Mouse (Mus musculus) thymus, adult 2 months (tissue): ENCODE results near the gene Mtfr1l. TPM values are rescaled to one million over a fixed set of nuclear protein-coding genes. Genes with fewer than 3 reads are reported as not detected.

ENCODE experiments used
- DNase-seq: peaks from one replicate; pipeline ENCODE4 v3.0.0; 2021
- H3K27ac ChIP-seq: fragments of 200-500 bp; 2 replicates; pipeline ENCODE4 v1.5.1; 2012; ENCODE audit warnings: low read length, control low read depth; ENCODE audit not compliant: control insufficient read depth, insufficient read depth
- H3K27me3 ChIP-seq: fragments of 200-500 bp; 2 replicates; pipeline ENCODE4 v1.6.1; 2012; ENCODE audit warnings: mild to moderate bottlenecking, low read length, moderate library complexity, mixed read lengths; ENCODE audit not compliant: control insufficient read depth, insufficient read depth
- H3K36me3 ChIP-seq: fragments of 200-500 bp; 2 replicates; pipeline ENCODE4 v1.6.1; 2012; ENCODE audit warnings: mild to moderate bottlenecking, low read length, moderate library complexity; ENCODE audit not compliant: control insufficient read depth, insufficient read depth
- H3K4me1 ChIP-seq: fragments of 200-500 bp; replicated peaks from 2 replicates; pipeline ENCODE4 v1.6.1; 2012; ENCODE audit warnings: low read length; ENCODE audit not compliant: control insufficient read depth, insufficient read depth
- H3K4me3 ChIP-seq: fragments of 200-500 bp; 2 replicates; pipeline ENCODE4 v1.5.1; 2012; ENCODE audit warnings: mild to moderate bottlenecking, low read length, control low read depth, moderate library complexity; ENCODE audit not compliant: control insufficient read depth, insufficient read depth
- CTCF ChIP-seq: fragments of 200-500 bp; IDR thresholded peaks from 2 replicates; pipeline ENCODE4 v1.5.1; 2012; ENCODE audit warnings: mild to moderate bottlenecking, control low read depth, low read length, moderate library complexity, borderline replicate concordance; ENCODE audit not compliant: control insufficient read depth, poor library complexity, insufficient read depth; ENCODE audit errors: extremely low read depth
- POLR2A ChIP-seq: fragments of 200-500 bp; IDR thresholded peaks from 2 replicates; pipeline ENCODE4 v1.6.1; 2012; ENCODE audit warnings: mild to moderate bottlenecking, low read length, control low read depth, moderate library complexity; ENCODE audit not compliant: control insufficient read depth, poor library complexity, insufficient read depth; ENCODE audit errors: extremely low read depth
- WGBS: fragments of 180-500 bp; shearing (Covaris S2); methylation state at CpG from one replicate; pipeline ENCODE4 v1.1.7; 2018; 5-methylcytosine and 5-hydroxymethylcytosine counted together
- polyA plus RNA-seq: library from polyadenylated mRNA; depleted of rRNA; stranded (reverse); fragments of >200 nt; gene quantifications from 2 replicates; pipeline ENCODE4 v1.2.3, GENCODE M21; 2012

Gene Mtfr1l
- polyA plus RNA-seq, 1 experiment: 77.3 TPM

DNA sequence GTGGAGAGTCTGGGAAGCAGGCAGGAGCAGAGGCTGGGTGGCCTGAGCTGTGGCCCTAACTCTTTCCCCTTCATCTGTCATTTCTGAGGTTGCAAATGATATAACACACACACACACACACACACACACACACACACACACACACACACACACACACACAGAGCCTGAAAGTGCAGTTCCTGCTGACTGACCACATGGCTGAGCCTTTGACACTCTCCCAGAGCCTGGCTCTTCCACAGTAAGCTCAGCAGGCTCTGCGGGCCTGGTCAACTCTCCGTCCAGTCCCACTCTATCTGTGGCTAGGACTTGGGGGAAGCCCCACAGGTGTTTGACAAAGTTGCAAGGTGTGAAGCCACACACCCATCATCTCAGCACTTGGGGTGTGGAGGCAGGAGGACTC, 42.1 kb upstream of the Mtfr1l start:
- H3K36me3 ChIP-seq: no peaks in the 10 kb centered on the region
- no peak overlapping the region for H3K4me3 ChIP-seq
- WGBS: 94% methylated on average over 2 of the region's 2 CpGs
- no peak overlapping the region for H3K27ac ChIP-seq
- no peaks in the 10 kb centered on the region for H3K27me3 ChIP-seq
- no peaks in the 10 kb centered on the region for H3K4me1 ChIP-seq
- DNase-seq: no peak
- no peak for TF ChIP-seq CTCF
- TF ChIP-seq POLR2A: no peak

DNA sequence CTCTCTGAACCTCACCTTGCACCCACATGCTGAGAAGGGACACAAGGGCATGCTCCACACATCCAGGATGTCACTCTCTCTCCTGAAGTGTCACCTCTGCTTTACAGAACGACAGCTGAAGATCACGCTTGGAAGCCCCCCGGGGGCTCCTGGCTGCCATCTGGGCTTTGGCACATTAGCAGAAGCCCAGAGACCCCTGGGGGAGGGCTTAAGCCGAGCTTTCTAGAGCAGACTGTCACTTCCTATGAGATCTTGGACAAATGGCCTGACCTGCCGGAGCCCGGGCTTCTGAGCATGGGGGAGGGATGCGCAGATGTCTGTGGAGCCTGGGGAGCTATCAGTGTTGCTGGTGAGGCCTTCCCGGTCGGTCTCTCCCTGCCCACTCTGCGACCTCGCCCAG, 40.3 kb upstream of the Mtfr1l start:
- no peaks in the 10 kb centered on the region for H3K4me1 ChIP-seq
- no peaks in the 10 kb centered on the region for H3K27me3 ChIP-seq
- H3K27ac ChIP-seq: no peak overlapping the region
- no peak for DNase-seq
- H3K36me3 ChIP-seq: no peaks in the 10 kb centered on the region
- 94% methylated on average over 11 of the region's 11 CpGs for WGBS
- no peak overlapping the region for H3K4me3 ChIP-seq
- TF ChIP-seq CTCF (no peak), POLR2A (no peak)

DNA sequence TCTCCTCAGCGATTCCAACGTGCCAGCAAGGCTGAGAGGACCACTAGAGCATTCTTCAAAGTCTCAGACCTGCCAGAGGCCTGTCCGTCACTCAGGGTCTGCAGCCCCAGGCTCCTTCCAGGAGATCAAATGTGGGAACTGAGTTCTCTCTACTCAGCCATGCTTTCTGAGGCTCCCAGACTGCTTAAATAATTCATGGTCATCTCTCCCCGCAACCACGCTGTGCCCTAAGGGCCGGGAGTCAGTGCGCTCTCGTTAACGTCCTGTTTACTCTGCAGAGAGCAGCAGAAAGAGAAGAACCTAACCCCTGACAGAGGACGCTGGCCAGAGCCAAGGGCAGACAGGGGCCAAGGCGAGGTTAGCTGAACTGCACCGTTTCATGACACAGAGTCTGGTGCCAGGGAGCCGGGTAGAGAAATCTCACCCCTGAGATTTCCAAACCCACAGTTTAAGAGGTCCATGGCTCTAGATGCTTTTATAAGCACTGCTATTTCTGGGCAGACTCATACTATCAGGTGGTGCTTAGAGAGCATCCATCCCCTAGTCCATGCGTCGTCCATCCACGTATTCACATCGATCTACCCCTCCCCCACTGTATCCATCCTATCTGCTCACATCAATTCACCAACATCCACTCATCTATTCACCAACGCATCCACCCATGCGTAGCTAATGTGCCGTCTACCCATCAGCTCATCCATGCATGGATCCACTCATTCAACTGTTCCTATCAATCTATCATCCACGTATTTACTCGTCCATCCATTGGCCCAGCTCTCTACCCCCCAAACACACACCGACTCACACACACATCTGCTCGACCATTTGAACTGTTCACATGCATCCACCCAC, 37.5 kb upstream of the Mtfr1l start:
- H3K4me1 ChIP-seq: no peaks in the 10 kb centered on the region
- H3K27ac ChIP-seq: no peak overlapping the region
- DNase-seq: no peak
- no peaks in the 10 kb centered on the region for H3K36me3 ChIP-seq
- WGBS: 94% methylated on average over 24 of the region's 24 CpGs
- no peak for TF ChIP-seq CTCF
- TF ChIP-seq POLR2A: no peak
- H3K4me3 ChIP-seq: no peak overlapping the region
- H3K27me3 ChIP-seq: no peaks in the 10 kb centered on the region

DNA sequence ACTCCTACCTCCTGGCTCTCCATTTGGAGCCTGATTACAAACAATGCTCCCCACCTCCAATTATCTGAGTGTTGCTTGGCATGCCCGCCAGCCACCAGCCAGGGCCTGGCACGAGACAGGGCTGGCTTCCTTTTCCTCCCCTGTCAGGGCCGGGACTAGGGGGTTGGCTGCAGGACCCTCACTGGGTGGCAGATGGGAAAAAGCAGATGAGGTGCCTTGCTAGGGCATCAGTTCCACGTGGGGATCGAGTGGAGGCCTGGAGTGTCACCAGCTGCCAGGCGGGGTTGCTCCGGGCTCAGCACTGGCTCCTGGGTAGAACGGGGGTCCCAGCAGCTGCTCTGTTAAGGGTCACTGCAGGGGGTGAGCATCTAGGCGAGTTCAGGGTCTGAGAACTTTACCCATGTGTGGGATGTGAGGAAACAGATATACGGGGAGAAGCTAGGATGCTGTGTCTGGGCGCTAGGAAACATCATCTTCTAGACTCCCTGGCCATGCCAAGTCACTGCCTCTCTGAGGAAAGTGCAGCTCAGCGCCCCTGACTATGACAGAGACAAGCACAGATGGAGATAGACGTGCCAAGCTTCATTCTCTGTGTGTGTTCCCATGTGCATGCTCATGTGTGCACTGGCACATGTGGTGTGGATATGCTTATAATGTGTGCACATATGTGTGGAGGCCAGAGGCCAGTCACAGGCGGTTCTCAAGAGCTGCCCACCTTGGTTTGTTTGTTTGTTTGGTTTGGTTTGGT, 35.7 kb upstream of the Mtfr1l start:
- no peak overlapping the region for H3K4me3 ChIP-seq
- no peaks in the 10 kb centered on the region for H3K27me3 ChIP-seq
- no peak overlapping the region for H3K27ac ChIP-seq
- no peak for DNase-seq
- TF ChIP-seq POLR2A (no peak), CTCF (no peak)
- H3K36me3 ChIP-seq: no peaks in the 10 kb centered on the region
- no peaks in the 10 kb centered on the region for H3K4me1 ChIP-seq
- 91% methylated on average over 14 of the region's 14 CpGs for WGBS

DNA sequence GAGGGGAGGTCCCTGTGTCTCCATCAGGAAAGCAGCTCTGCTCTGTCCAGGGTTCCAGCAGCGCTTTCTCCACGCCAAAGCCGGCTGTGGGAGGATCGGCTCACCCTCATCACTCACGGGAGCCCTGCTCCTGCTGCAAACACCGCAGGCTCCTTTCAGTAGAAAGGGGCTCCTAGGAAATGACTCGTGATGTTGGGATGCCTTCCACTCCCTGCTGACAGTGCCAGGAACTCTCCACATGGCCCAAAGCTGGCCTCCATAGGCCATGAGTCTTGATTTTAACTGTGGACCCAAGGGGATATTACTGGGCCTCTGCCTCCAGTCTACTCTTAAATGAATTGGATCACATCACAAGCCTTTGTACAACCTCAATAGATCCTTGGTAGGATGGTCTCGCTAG, 34.6 kb upstream of the Mtfr1l start:
- no peak overlapping the region for H3K4me3 ChIP-seq
- no peak overlapping the region for H3K27ac ChIP-seq
- H3K4me1 ChIP-seq: no peaks in the 10 kb centered on the region
- H3K27me3 ChIP-seq: no peaks in the 10 kb centered on the region
- TF ChIP-seq POLR2A (no peak), CTCF (no peak)
- H3K36me3 ChIP-seq: no peaks in the 10 kb centered on the region
- 89% methylated on average over 8 of the region's 8 CpGs for WGBS
- no peak for DNase-seq

DNA sequence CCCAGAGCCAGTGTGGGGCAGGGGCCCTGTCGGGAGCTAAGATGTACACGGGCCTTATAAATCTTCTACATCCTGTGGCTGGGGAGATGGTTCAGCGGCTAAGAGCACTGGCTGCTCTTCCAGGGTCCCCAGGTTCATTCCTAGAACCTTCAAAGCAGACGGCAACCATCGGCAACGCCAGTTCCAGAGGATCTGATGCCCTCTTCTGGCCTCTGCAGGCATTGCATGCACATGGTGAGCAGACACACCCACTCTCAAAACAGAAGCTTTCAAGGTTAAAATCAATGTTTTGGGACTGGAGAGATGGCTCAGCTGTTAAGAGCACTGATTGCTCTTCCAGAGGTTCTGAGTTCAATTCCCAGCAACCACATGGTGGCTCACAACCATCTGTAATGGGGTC, 34.0 kb upstream of the Mtfr1l start:
- Histone ChIP-seq H3K27ac (no peak overlapping the region), H3K36me3 (no peaks in the 10 kb centered on the region), H3K27me3 (no peaks in the 10 kb centered on the region), H3K4me1 (no peaks in the 10 kb centered on the region), H3K4me3 (no peak overlapping the region)
- TF ChIP-seq POLR2A (no peak), CTCF (0 out of 2 replicates have a peak, but pooled peaks have one; percentile 31)
- WGBS: 94% methylated on average over 6 of the region's 6 CpGs
- no peak for DNase-seq
